Mouse (Mus musculus): ENCODE results near the gene Vwa8.

The Vwa8 gene

GRCm38 (mm10) chr14:79089464-79089863 lies 240.6 kb downstream of the Vwa8 start:
- peak; percentile 8 for DNase-seq (ENCODE audit: low spot score)

GRCm38 (mm10) chr14:79097181-79097580 lies 248.3 kb downstream of the Vwa8 start:
- DNase-seq (ENCODE audit: low spot score): no peak

- DNase-seq (ENCODE audit: low spot score): peak; percentile 75
Measured at GRCm38 (mm10) chr14:79106655-79107515, 258.0 kb downstream of the Vwa8 start.

DNA sequence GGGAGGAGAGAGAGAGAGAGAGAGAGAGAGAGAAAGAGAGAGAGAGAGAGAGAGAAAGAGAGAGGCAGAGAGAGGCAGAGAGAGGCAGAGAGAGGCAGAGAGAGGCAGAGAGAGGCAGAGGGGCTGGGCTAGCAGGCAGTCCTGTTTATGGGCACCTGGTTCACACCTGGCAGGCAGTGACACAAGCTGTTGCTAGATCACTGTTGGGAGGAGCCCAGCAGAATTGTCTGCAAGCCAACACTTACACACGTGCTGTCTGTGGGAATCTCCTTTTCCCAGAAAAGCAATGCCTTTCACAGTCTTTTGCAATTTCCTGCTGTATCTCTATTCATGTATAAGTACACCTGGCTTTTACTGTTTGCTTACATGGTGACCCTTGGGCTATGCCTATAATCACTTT lies 260.5 kb downstream of the Vwa8 start:
- DNase-seq (ENCODE audit: low spot score): no peak

GRCm38 (mm10) chr14:79110012-79110411 lies 261.2 kb downstream of the Vwa8 start:
- no peak for DNase-seq (ENCODE audit: low spot score)

GRCm38 (mm10) chr14:79112050-79112449 lies 263.2 kb downstream of the Vwa8 start:
- no peak for DNase-seq (ENCODE audit: low spot score)

- no peak for DNase-seq (ENCODE audit: low spot score)
Measured at GRCm38 (mm10) chr14:79114526-79115383, 265.9 kb downstream of the Vwa8 start.

DNA sequence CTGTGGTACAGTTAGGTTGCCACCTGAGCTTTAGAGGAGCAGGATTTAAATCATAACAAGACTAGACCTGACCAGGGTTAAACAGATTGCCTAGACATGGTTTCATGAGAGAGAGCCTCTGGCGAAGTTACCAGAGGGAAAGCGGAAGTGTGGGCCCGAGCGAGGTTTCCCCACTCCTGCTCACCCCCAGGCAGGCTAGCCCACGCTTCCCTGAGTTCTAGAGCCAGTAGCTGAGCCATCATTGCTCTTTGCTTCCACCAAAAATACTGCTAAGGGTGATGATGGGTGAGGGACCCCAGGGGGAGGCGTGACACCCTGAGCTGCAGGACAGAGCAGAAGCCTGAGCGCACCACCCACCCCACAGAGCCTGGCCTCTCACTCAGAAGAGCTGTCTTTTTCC lies 269.6 kb downstream of the Vwa8 start:
- DNase-seq (ENCODE audit: low spot score): no peak

GRCm38 (mm10) chr14:79119354-79119753 lies 270.5 kb downstream of the Vwa8 start:
- DNase-seq (ENCODE audit: low spot score): no peak

- DNase-seq (ENCODE audit: low spot score): no peak
Measured at GRCm38 (mm10) chr14:79120681-79121080, 271.8 kb downstream of the Vwa8 start.

GRCm38 (mm10) chr14:79123466-79123865 lies 274.6 kb downstream of the Vwa8 start:
- no peak for DNase-seq (ENCODE audit: low spot score)

GRCm38 (mm10) chr14:79124643-79125042 lies 275.8 kb downstream of the Vwa8 start:
- DNase-seq (ENCODE audit: low spot score): peak; percentile 38

GRCm38 (mm10) chr14:79126176-79126575 lies 277.3 kb downstream of the Vwa8 start:
- no peak for DNase-seq (ENCODE audit: low spot score)

- no peak for DNase-seq (ENCODE audit: low spot score)
Measured at GRCm38 (mm10) chr14:79134891-79135334, 286.1 kb downstream of the Vwa8 start.

DNA sequence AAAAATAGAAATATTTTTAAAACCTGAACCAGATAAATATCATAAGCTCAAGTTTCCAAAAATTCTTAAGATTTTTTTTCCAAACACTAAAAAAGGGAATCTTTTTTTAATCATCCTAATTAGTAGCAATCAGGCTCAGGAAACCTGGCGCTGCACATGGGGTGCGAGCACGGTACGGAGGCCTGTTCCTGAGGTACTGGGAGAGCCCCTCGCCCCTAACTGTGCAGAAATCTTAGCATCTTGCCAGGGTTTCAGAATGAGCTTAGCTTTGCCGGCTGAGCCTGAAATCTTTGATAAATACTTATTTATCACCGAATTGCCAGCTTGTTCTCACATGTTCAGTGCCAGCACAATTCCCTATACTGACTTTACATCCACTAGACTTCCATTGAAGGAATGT lies 286.6 kb downstream of the Vwa8 start:
- DNase-seq (ENCODE audit: low spot score): no peak

GRCm38 (mm10) chr14:79136585-79136984 lies 287.7 kb downstream of the Vwa8 start:
- DNase-seq (ENCODE audit: low spot score): no peak

- DNase-seq (ENCODE audit: low spot score): no peak
Measured at GRCm38 (mm10) chr14:79137100-79137499, 288.2 kb downstream of the Vwa8 start.

DNA sequence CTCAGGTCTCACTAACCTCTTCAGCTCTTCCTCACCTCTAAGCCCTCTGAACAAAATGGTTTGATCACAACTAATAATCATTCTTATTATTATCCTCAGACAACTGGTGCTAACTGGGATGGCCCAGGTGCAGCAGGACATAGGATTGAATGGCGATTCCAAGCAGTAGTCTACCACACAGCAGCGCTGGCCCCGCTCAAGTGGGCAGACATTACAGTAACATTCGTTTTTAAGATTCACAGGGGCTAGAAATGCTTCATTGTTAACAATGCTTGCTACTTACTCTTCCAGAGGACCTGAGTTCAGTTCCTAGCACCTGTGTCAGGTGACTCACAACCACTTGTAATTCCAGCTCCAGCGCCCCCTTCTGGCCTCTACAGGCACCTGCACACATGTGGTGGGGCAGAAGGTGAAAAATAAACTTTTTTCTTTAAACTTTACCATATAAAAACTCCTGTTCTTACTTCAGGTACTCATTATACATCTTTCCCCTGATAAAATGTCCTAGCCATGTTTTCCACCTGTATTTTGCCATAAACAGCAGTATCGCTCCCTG lies 290.3 kb downstream of the Vwa8 start:
- DNase-seq (ENCODE audit: low spot score): no peak

- DNase-seq (ENCODE audit: low spot score): no peak
Measured at GRCm38 (mm10) chr14:79139918-79140825, 291.3 kb downstream of the Vwa8 start.

- DNase-seq (ENCODE audit: low spot score): no peak
Measured at GRCm38 (mm10) chr14:79140826-79141219, 292.0 kb downstream of the Vwa8 start.

DNA sequence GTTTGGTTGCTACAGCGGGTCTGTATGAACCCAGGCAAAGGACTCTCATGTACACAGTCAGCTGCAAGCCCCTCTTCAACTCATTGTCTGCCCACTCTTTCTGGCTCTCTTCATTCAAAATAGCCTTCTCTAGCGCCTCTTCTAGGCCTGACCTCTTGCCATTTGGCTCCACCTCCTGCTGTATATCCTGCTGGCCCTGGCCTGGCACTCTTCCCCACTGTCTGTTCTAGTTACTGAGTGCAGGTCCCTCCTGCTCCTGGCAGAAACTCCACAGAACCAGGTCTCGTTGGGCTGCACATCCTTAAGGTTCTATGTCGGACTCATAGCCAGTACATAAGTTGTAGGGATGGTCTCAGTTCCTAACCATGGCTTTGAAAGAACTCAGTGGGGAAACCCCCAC lies 293.5 kb downstream of the Vwa8 start:
- DNase-seq (ENCODE audit: low spot score): no peak

- DNase-seq (ENCODE audit: low spot score): no peak
Measured at GRCm38 (mm10) chr14:79143696-79144095, 294.8 kb downstream of the Vwa8 start.

Data from ovary, postnatal 14 days (tissue).